Mouse (Mus musculus): ENCODE data around the gene Cpsf2. TPM values are rescaled to one million over a fixed set of nuclear protein-coding genes. Genes with fewer than 3 reads are reported as not detected.

Gene Cpsf2
- polyA plus RNA-seq, 1 experiment from 2014 or later = 37.4 TPM

- no peak for DNase-seq
- Histone ChIP-seq H3K4me1 (ENCODE audit: control insufficient read depth, insufficient read depth, low read length) (no peaks in the 10 kb centered on the region), H3K9ac (replicated peaks; ENCODE audit: low read length) (no peak overlapping the region), H3K4me2 (ENCODE audit: low read length) (no peak overlapping the region), H3K36me3 (ENCODE audit: control insufficient read depth, insufficient read depth, low read length) (peaks cover 84% of the 10 kb centered on the region), H3K27me3 (ENCODE audit: control insufficient read depth, insufficient read depth, low read length) (no peaks in the 10 kb centered on the region), H3K9me3 (ENCODE audit: control insufficient read depth, low read length) (no peaks in the 10 kb centered on the region), H3K27ac (replicated peaks; ENCODE audit: low read depth, low read length) (no peak overlapping the region), H3K4me3 (replicated peaks; ENCODE audit: low read depth, low read length) (no peak overlapping the region)
- 97% methylated on average over 8 of the region's 8 CpGs for WGBS
- ATAC-seq (ENCODE audit: low FRiP score, low TSS enrichment) = no peak
Observed at GRCm38 (mm10) chr12:101994576-101995467, 19.0 kb downstream of the Cpsf2 start.

- Histone ChIP-seq H3K4me3 (replicated peaks; ENCODE audit: low read depth, low read length) (no peak overlapping the region), H3K4me1 (ENCODE audit: control insufficient read depth, insufficient read depth, low read length) (no peaks in the 10 kb centered on the region), H3K4me2 (ENCODE audit: low read length) (no peak overlapping the region), H3K27ac (replicated peaks; ENCODE audit: low read depth, low read length) (no peak overlapping the region), H3K9ac (replicated peaks; ENCODE audit: low read length) (no peak overlapping the region), H3K27me3 (ENCODE audit: control insufficient read depth, insufficient read depth, low read length) (no peaks in the 10 kb centered on the region), H3K36me3 (ENCODE audit: control insufficient read depth, insufficient read depth, low read length) (peaks cover 84% of the 10 kb centered on the region), H3K9me3 (ENCODE audit: control insufficient read depth, low read length) (no peaks in the 10 kb centered on the region)
- DNase-seq (no peak), ATAC-seq (ENCODE audit: low FRiP score, low TSS enrichment) (no peak)
- 94% methylated on average over 5 of the region's 5 CpGs for WGBS
Observed at GRCm38 (mm10) chr12:101998929-101999328, 23.1 kb downstream of the Cpsf2 start.

GRCm38 (mm10) chr12:102000785-102001184 is 25.0 kb downstream of the Cpsf2 start:
- no peak overlapping the region for H3K27ac ChIP-seq (replicated peaks; ENCODE audit: low read depth, low read length)
- no peak for ATAC-seq (ENCODE audit: low FRiP score, low TSS enrichment)
- no peak overlapping the region for H3K9ac ChIP-seq (replicated peaks; ENCODE audit: low read length)
- no peaks in the 10 kb centered on the region for H3K9me3 ChIP-seq (ENCODE audit: control insufficient read depth, low read length)
- 93% methylated on average over 11 of the region's 11 CpGs for whole genome bisulfite sequencing
- H3K27me3 ChIP-seq (ENCODE audit: control insufficient read depth, insufficient read depth, low read length) = no peaks in the 10 kb centered on the region
- no peak overlapping the region for H3K4me2 ChIP-seq (ENCODE audit: low read length)
- H3K4me1 ChIP-seq (ENCODE audit: control insufficient read depth, insufficient read depth, low read length) = no peaks in the 10 kb centered on the region
- no peak for DNase-seq
- peaks cover 91% of the 10 kb centered on the region for H3K36me3 ChIP-seq (ENCODE audit: control insufficient read depth, insufficient read depth, low read length)
- H3K4me3 ChIP-seq (replicated peaks; ENCODE audit: low read depth, low read length) = no peak overlapping the region

- Histone ChIP-seq H3K9me3 (ENCODE audit: control insufficient read depth, low read length) (no peaks in the 10 kb centered on the region), H3K4me1 (ENCODE audit: control insufficient read depth, insufficient read depth, low read length) (no peaks in the 10 kb centered on the region), H3K4me2 (ENCODE audit: low read length) (no peak overlapping the region), H3K27ac (replicated peaks; ENCODE audit: low read depth, low read length) (no peak overlapping the region), H3K9ac (replicated peaks; ENCODE audit: low read length) (no peak overlapping the region), H3K27me3 (ENCODE audit: control insufficient read depth, insufficient read depth, low read length) (no peaks in the 10 kb centered on the region), H3K36me3 (ENCODE audit: control insufficient read depth, insufficient read depth, low read length) (peaks cover 29% of the 10 kb centered on the region), H3K4me3 (replicated peaks; ENCODE audit: low read depth, low read length) (no peak overlapping the region)
- ATAC-seq (ENCODE audit: low FRiP score, low TSS enrichment) (no peak), DNase-seq (no peak)
- 93% methylated on average over 16 of the region's 16 CpGs for WGBS
Observed at GRCm38 (mm10) chr12:102008111-102008977, 32.6 kb downstream of the Cpsf2 start.

- Histone ChIP-seq H3K4me3 (replicated peaks; ENCODE audit: low read depth, low read length) (no peak overlapping the region), H3K4me2 (ENCODE audit: low read length) (no peak overlapping the region), H3K9me3 (ENCODE audit: control insufficient read depth, low read length) (no peaks in the 10 kb centered on the region), H3K27me3 (ENCODE audit: control insufficient read depth, insufficient read depth, low read length) (no peaks in the 10 kb centered on the region), H3K4me1 (ENCODE audit: control insufficient read depth, insufficient read depth, low read length) (no peaks in the 10 kb centered on the region), H3K9ac (replicated peaks; ENCODE audit: low read length) (no peak overlapping the region), H3K27ac (replicated peaks; ENCODE audit: low read depth, low read length) (no peak overlapping the region), H3K36me3 (ENCODE audit: control insufficient read depth, insufficient read depth, low read length) (peaks cover 18% of the 10 kb centered on the region)
- no peak for ATAC-seq (ENCODE audit: low FRiP score, low TSS enrichment)
- DNase-seq = peak; percentile 13
- 92% methylated on average over 6 of the region's 6 CpGs for WGBS
Observed at GRCm38 (mm10) chr12:102009551-102009950, 33.8 kb downstream of the Cpsf2 start.

- Histone ChIP-seq H3K4me1 (ENCODE audit: control insufficient read depth, insufficient read depth, low read length) (no peaks in the 10 kb centered on the region), H3K27me3 (ENCODE audit: control insufficient read depth, insufficient read depth, low read length) (no peaks in the 10 kb centered on the region), H3K36me3 (ENCODE audit: control insufficient read depth, insufficient read depth, low read length) (no peaks in the 10 kb centered on the region), H3K27ac (replicated peaks; ENCODE audit: low read depth, low read length) (no peak overlapping the region), H3K9ac (replicated peaks; ENCODE audit: low read length) (no peak overlapping the region), H3K4me3 (replicated peaks; ENCODE audit: low read depth, low read length) (no peak overlapping the region), H3K9me3 (ENCODE audit: control insufficient read depth, low read length) (no peaks in the 10 kb centered on the region), H3K4me2 (ENCODE audit: low read length) (no peak overlapping the region)
- no peak for DNase-seq
- WGBS = 77% methylated on average over 5 of the region's 5 CpGs
- no peak for ATAC-seq (ENCODE audit: low FRiP score, low TSS enrichment)
Observed at GRCm38 (mm10) chr12:102014411-102014810, 38.6 kb downstream of the Cpsf2 start.

GRCm38 (mm10) chr12:102015127-102015526 is 39.3 kb downstream of the Cpsf2 start:
- WGBS = 89% methylated on average over 6 of the region's 6 CpGs
- H3K27me3 ChIP-seq (ENCODE audit: control insufficient read depth, insufficient read depth, low read length) = no peaks in the 10 kb centered on the region

GRCm38 (mm10) chr12:102021923-102022322 is 46.1 kb downstream of the Cpsf2 start:
- DNase-seq = no peak
- H3K36me3 ChIP-seq (ENCODE audit: control insufficient read depth, insufficient read depth, low read length) = no peaks in the 10 kb centered on the region
- no peaks in the 10 kb centered on the region for H3K4me1 ChIP-seq (ENCODE audit: control insufficient read depth, insufficient read depth, low read length)
- WGBS = 90% methylated on average over 6 of the region's 6 CpGs
- H3K9ac ChIP-seq (replicated peaks; ENCODE audit: low read length) = no peak overlapping the region
- no peaks in the 10 kb centered on the region for H3K9me3 ChIP-seq (ENCODE audit: control insufficient read depth, low read length)
- H3K4me2 ChIP-seq (ENCODE audit: low read length) = no peak overlapping the region
- no peak overlapping the region for H3K27ac ChIP-seq (replicated peaks; ENCODE audit: low read depth, low read length)
- no peak overlapping the region for H3K4me3 ChIP-seq (replicated peaks; ENCODE audit: low read depth, low read length)
- ATAC-seq (ENCODE audit: low FRiP score, low TSS enrichment) = no peak
- no peaks in the 10 kb centered on the region for H3K27me3 ChIP-seq (ENCODE audit: control insufficient read depth, insufficient read depth, low read length)

More at GRCm38 (mm10) chr12:102015127-102015526, 39.3 kb downstream of the Cpsf2 start:
- no peaks in the 10 kb centered on the region for H3K36me3 ChIP-seq (ENCODE audit: control insufficient read depth, insufficient read depth, low read length)
- ATAC-seq (ENCODE audit: low FRiP score, low TSS enrichment) (no peak), DNase-seq (no peak)
- no peaks in the 10 kb centered on the region for H3K9me3 ChIP-seq (ENCODE audit: control insufficient read depth, low read length)
- no peaks in the 10 kb centered on the region for H3K4me1 ChIP-seq (ENCODE audit: control insufficient read depth, insufficient read depth, low read length)
- no peak overlapping the region for H3K4me2 ChIP-seq (ENCODE audit: low read length)
- no peak overlapping the region for H3K9ac ChIP-seq (replicated peaks; ENCODE audit: low read length)
- H3K4me3 ChIP-seq (replicated peaks; ENCODE audit: low read depth, low read length) = no peak overlapping the region
- H3K27ac ChIP-seq (replicated peaks; ENCODE audit: low read depth, low read length) = no peak overlapping the region
